Mouse (Mus musculus) thymus, adult 2 months (tissue): ENCODE data around the gene Ube2g2.
"Not testable (repeated sequence)": the region's sequence is repeated elsewhere in the genome, so short reads cannot be mapped to it uniquely, and the experiment has no call there.

Experiments used
- CTCF ChIP-seq: fragments of 200-500 bp; IDR thresholded peaks from 2 replicates; pipeline ENCODE4 v1.5.1; 2012; ENCODE audit warnings: mild to moderate bottlenecking, control low read depth, low read length, moderate library complexity, borderline replicate concordance; ENCODE audit not compliant: control insufficient read depth, poor library complexity, insufficient read depth; ENCODE audit errors: extremely low read depth
- POLR2A ChIP-seq: fragments of 200-500 bp; IDR thresholded peaks from 2 replicates; pipeline ENCODE4 v1.6.1; 2012; ENCODE audit warnings: mild to moderate bottlenecking, low read length, control low read depth, moderate library complexity; ENCODE audit not compliant: control insufficient read depth, poor library complexity, insufficient read depth; ENCODE audit errors: extremely low read depth

- TF ChIP-seq CTCF, POLR2A: not testable (repeated sequence)
These were observed 68.3 kb downstream of the Ube2g2 start, which contains the start of gene Gm19402 for GRCm38 (mm10) chr10:77690356-77690807.
